Mouse (Mus musculus) midbrain, postnatal 0 days (tissue): Measurements from ENCODE around the gene Dlg1. TPM values are rescaled to one million over a fixed set of nuclear protein-coding genes. Genes with fewer than 3 reads are reported as not detected.
A peak's percentile ranks its signal among the peaks of the same experiment; 100 is the strongest.
"Not testable (repeated sequence)": the region's sequence is repeated elsewhere in the genome, so short reads cannot be mapped to it uniquely, and the experiment has no call there.

Experiments
- ATAC-seq: fragments of 200-750 bp; cut with Nextera tagmentation; 2 replicates; pipeline ENCODE4 v1.8.0; 2017; ENCODE audit warnings: moderate number of reproducible peaks, mild to moderate bottlenecking, moderate TSS enrichment, moderate library complexity; ENCODE audit not compliant: low FRiP score
- DNase-seq: peaks from one replicate; pipeline ENCODE4 v3.0.0-alpha.2; 2015; ENCODE audit warnings: low spot score
- H3K27ac ChIP-seq: fragments of 300-500 bp; sonication (generic); 2 replicates; pipeline ENCODE4 v1.5.1; 2014; ENCODE audit warnings: low read depth, mild to moderate bottlenecking, low read length, mixed read lengths
- H3K27me3 ChIP-seq: fragments of 300-500 bp; sonication (generic); 2 replicates; pipeline ENCODE4 v1.6.1; 2014; ENCODE audit warnings: low read length, control low read depth, mixed read lengths; ENCODE audit not compliant: insufficient read depth
- H3K36me3 ChIP-seq: fragments of 300-500 bp; sonication (generic); 2 replicates; pipeline ENCODE4 v1.6.1; 2014; ENCODE audit warnings: low read length, control low read depth, mixed read lengths; ENCODE audit not compliant: insufficient read depth
- H3K4me1 ChIP-seq: fragments of 300-500 bp; sonication (generic); 2 replicates; pipeline ENCODE4 v1.6.1; 2014; ENCODE audit warnings: mild to moderate bottlenecking, control low read depth, antibody characterized with exemption, low read length, mixed read lengths; ENCODE audit not compliant: insufficient read depth
- H3K4me2 ChIP-seq: fragments of 300-500 bp; sonication (generic); 2 replicates; pipeline ENCODE4 v1.6.1; 2014; ENCODE audit warnings: low read depth, mild to moderate bottlenecking, low read length, mixed read lengths; ENCODE audit not compliant: poor library complexity, severe bottlenecking
- H3K4me3 ChIP-seq: fragments of 300-500 bp; sonication (generic); 2 replicates; pipeline ENCODE4 v1.5.1; 2014; ENCODE audit warnings: low read depth, mild to moderate bottlenecking, low read length, moderate library complexity
- H3K9ac ChIP-seq: fragments of 300-500 bp; sonication (generic); replicated peaks from 2 replicates; pipeline ENCODE4 v1.6.1; 2014; ENCODE audit warnings: mild to moderate bottlenecking, low read length, moderate library complexity, mixed read lengths; ENCODE audit not compliant: poor library complexity, severe bottlenecking
- H3K9me3 ChIP-seq: fragments of 300-500 bp; sonication (generic); 2 replicates; pipeline ENCODE4 v1.6.1; 2016; ENCODE audit warnings: low read length, control low read depth
- CTCF ChIP-seq: IDR thresholded peaks from 2 replicates; pipeline ENCODE4 v1.5.1; 2016; ENCODE audit warnings: antibody characterized with exemption, mild to moderate bottlenecking
- WGBS: fragments of 180-500 bp; shearing (Covaris S2); extraction: QIAGEN DNeasy Blood & Tissue Kit; methylation state at CpG from one replicate; pipeline ENCODE4 v1.1.7; 2014; 5-methylcytosine and 5-hydroxymethylcytosine counted together
- polyA plus RNA-seq: library from polyadenylated mRNA; unstranded; fragments of >200 nt; fragmentation: Nextera tagmentation; extraction: Ambion mirVana; gene quantifications from 2 replicates; pipeline ENCODE4 v1.2.1, GENCODE M21; 2015
- total RNA-seq: library from RNA; depleted of rRNA; stranded (reverse); fragments of >200 nt; gene quantifications from 2 replicates; pipeline ENCODE4 v1.2.3, GENCODE M21; 2014

Gene Dlg1
- total and polyA plus RNA-seq, 2 experiments from 2014 or later = 10.9 to 24.8 TPM

DNA sequence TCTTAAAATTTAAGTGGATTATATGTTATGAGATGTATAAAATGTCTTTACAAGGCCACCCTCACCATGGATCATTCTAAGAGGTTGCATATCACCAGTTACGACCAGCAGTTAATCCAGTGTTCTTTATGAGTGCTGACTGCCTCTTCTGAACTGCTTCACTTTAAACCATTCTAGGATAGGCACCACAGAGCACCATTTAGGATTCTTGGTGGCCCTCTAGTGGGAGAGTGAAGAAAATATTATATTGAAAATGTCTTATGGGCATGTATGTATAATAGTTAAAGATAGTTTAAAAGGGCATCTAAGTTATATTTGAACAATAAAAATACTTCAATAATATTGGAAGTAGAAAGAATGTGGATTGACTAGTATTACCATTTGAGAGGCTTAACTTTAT is 60.9 kb downstream of the Dlg1 start:
- H3K4me1 ChIP-seq = no peaks in the 10 kb centered on the region
- WGBS = 16% methylated on average over 1 of the region's 1 CpGs
- H3K4me3 ChIP-seq = no peak overlapping the region
- no peak overlapping the region for H3K27ac ChIP-seq
- H3K27me3 ChIP-seq = no peaks in the 10 kb centered on the region
- no peak overlapping the region for H3K4me2 ChIP-seq
- peak; percentile 80 for TF ChIP-seq CTCF
- no peak overlapping the region for H3K9ac ChIP-seq
- H3K9me3 ChIP-seq = no peaks in the 10 kb centered on the region
- ATAC-seq = no peak
- DNase-seq = peak; percentile 67
- H3K36me3 ChIP-seq = no peaks in the 10 kb centered on the region

GRCm38 (mm10) chr16:31724818-31725217 is 61.6 kb downstream of the Dlg1 start:
- Histone ChIP-seq H3K9me3 (no peaks in the 10 kb centered on the region), H3K27me3 (no peaks in the 10 kb centered on the region), H3K27ac (no peak overlapping the region), H3K9ac (no peak overlapping the region), H3K4me3 (no peak overlapping the region), H3K4me1 (no peaks in the 10 kb centered on the region), H3K4me2 (no peak overlapping the region), H3K36me3 (no peaks in the 10 kb centered on the region)
- DNase-seq (no peak), ATAC-seq (no peak)
- TF ChIP-seq CTCF = no peak
- WGBS = 87% methylated on average over 4 of the region's 4 CpGs

DNA sequence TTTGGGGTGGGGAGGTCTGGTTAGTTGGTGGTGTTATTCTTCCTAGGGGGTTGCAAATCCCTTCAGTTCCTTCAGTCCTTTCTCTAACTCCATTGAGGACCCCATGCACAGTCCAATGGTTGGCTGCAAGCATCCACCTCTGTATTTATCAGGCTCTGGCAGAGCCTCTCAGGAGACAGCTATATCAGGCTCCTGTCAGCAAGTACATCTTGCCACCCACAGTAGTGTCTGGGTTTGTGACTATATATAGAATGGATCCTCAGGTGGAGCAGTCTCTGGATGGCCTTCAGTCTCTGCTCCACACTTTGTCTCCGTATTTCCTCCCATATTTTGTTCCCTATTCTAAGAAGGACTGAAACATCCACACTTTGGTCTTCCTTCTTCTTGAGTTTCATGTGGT is 67.7 kb downstream of the Dlg1 start:
- not testable (repeated sequence) for H3K9ac ChIP-seq, H3K36me3 ChIP-seq, H3K27ac ChIP-seq, H3K27me3 ChIP-seq, ATAC-seq, H3K4me2 ChIP-seq, DNase-seq, H3K4me3 ChIP-seq, H3K4me1 ChIP-seq, H3K9me3 ChIP-seq
- 97% methylated on average over 1 of the region's 1 CpGs for WGBS

GRCm38 (mm10) chr16:31737081-31737480 is 73.8 kb downstream of the Dlg1 start:
- H3K27me3 ChIP-seq = no peaks in the 10 kb centered on the region
- H3K4me1 ChIP-seq = no peaks in the 10 kb centered on the region
- H3K4me2 ChIP-seq = no peak overlapping the region
- ATAC-seq (no peak), DNase-seq (no peak)
- no peak overlapping the region for H3K9ac ChIP-seq
- no peaks in the 10 kb centered on the region for H3K36me3 ChIP-seq
- H3K27ac ChIP-seq = no peak overlapping the region
- no peak for TF ChIP-seq CTCF
- WGBS = 86% methylated on average over 4 of the region's 4 CpGs
- no peaks in the 10 kb centered on the region for H3K9me3 ChIP-seq
- H3K4me3 ChIP-seq = no peak overlapping the region

DNA sequence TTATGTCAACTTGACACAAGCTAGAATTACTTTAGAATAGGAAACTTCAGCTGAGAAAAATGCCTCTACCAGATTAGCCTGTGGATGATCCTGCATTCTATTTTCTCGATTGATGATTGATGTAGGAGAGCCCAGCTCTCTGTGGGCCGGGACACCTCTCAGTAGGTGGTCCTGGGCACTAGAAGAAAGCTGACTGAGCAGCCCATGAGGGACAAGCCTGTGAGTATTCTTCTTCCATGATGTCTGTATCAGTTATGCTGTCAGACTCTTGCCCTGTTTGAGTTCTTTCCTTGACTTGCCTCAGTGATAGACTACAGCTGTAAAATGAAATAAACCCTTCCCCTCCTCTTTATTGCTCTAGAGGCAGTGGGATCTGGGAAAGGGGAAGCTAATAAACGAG is 74.5 kb downstream of the Dlg1 start:
- no peak for ATAC-seq
- Histone ChIP-seq H3K4me2 (no peak overlapping the region), H3K27me3 (no peaks in the 10 kb centered on the region)

DNA sequence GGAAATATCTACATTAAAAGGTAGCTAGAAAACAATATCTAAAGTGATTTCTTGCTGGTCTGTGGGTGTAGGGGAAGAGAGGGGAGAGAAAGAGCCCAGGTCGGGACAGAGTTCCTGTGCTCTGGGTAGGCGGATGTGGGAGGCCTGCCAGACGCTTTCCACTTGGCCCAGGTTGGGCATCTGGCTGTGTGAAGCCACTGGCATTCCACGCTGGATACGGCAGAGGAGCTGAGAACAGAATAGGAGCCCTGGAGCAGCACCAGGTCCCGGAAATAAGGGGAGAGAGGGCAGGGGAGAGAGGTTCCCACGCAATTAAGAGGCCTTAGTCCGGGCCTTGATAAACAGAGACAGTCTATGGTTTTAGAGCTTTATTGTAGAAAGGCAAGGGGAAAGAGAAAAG is 77.0 kb downstream of the Dlg1 start:
- WGBS = 84% methylated on average over 8 of the region's 8 CpGs
- DNase-seq = no peak
- no peak for ATAC-seq
- Histone ChIP-seq H3K4me2 (no peak overlapping the region), H3K27ac (no peak overlapping the region), H3K4me3 (no peak overlapping the region), H3K27me3 (no peaks in the 10 kb centered on the region), H3K9ac (no peak overlapping the region), H3K36me3 (no peaks in the 10 kb centered on the region), H3K9me3 (no peaks in the 10 kb centered on the region), H3K4me1 (no peaks in the 10 kb centered on the region)
- no peak for TF ChIP-seq CTCF

More for the DNA sequence above, 74.5 kb downstream of the Dlg1 start:
- no peak overlapping the region for H3K9ac ChIP-seq
- H3K27ac ChIP-seq = no peak overlapping the region
- TF ChIP-seq CTCF = no peak
- no peak for DNase-seq
- no peak overlapping the region for H3K4me3 ChIP-seq
- 50% methylated on average over 3 of the region's 3 CpGs for WGBS
- H3K36me3 ChIP-seq = no peaks in the 10 kb centered on the region
- no peaks in the 10 kb centered on the region for H3K4me1 ChIP-seq
- H3K9me3 ChIP-seq = no peaks in the 10 kb centered on the region
